Mouse (Mus musculus): Measurements from ENCODE around the gene Plce1. TPM values are rescaled to one million over a fixed set of nuclear protein-coding genes. Genes with fewer than 3 reads are reported as not detected.
"Not testable (repeated sequence)": the region's sequence is repeated elsewhere in the genome, so short reads cannot be mapped to it uniquely, and the experiment has no call there.

Gene Plce1
- total RNA-seq, 2 experiments from 2014 or later: 5.1 to 8.5 TPM

- no peak overlapping the region for H3K27ac ChIP-seq
- H3K4me3 ChIP-seq: no peak overlapping the region
- intact Hi-C loops (cut with DNase I): no loop called here
- no peak for TF ChIP-seq CTCF (IDR thresholded peaks at IDR 0.05)
- no peak for DNase-seq
These were observed 146.3 kb downstream of the Plce1 start for GRCm38 (mm10) chr19:38627075-38627768.

- no peak for DNase-seq
- peak overlapping the region; percentile 48 for H3K27ac ChIP-seq
- intact Hi-C loops (cut with DNase I): no loop called here
These were observed 151.3 kb downstream of the Plce1 start for GRCm38 (mm10) chr19:38632251-38632650.

GRCm38 (mm10) chr19:38633306-38633705 lies 152.4 kb downstream of the Plce1 start:
- intact Hi-C loops (cut with DNase I): no loop called here
- no peak for TF ChIP-seq CTCF (IDR thresholded peaks at IDR 0.05)
- peak overlapping the region; percentile 48 for H3K27ac ChIP-seq
- no peak for DNase-seq
- H3K4me3 ChIP-seq: no peak overlapping the region

More at GRCm38 (mm10) chr19:38632251-38632650, 151.3 kb downstream of the Plce1 start:
- no peak overlapping the region for H3K4me3 ChIP-seq
- TF ChIP-seq CTCF (IDR thresholded peaks at IDR 0.05): no peak

GRCm38 (mm10) chr19:38639050-38639449 lies 158.1 kb downstream of the Plce1 start:
- TF ChIP-seq CTCF (IDR thresholded peaks at IDR 0.05): no peak
- Histone ChIP-seq H3K4me3 (no peak overlapping the region), H3K27ac (no peak overlapping the region)
- intact Hi-C loops (cut with DNase I): no loop called here
- DNase-seq: no peak

GRCm38 (mm10) chr19:38639805-38640204 lies 158.9 kb downstream of the Plce1 start:
- peak; percentile 82 for DNase-seq
- Histone ChIP-seq H3K27ac (peak overlapping the region; percentile 21; the same call in 1 of the 2 replicates), H3K4me3 (no peak overlapping the region)
- TF ChIP-seq CTCF (IDR thresholded peaks at IDR 0.05): no peak
- intact Hi-C loops (cut with DNase I): no loop called here

- DNase-seq; H3K27ac ChIP-seq; H3K4me3 ChIP-seq; intact Hi-C loops (cut with DNase I): not testable (repeated sequence)
- peak; percentile 55 for TF ChIP-seq CTCF (IDR thresholded peaks at IDR 0.05)
These were observed 161.6 kb downstream of the Plce1 start for GRCm38 (mm10) chr19:38642515-38642914.

GRCm38 (mm10) chr19:38644871-38645595 lies 164.1 kb downstream of the Plce1 start:
- no peak overlapping the region for H3K27ac ChIP-seq
- H3K4me3 ChIP-seq: no peak overlapping the region
- intact Hi-C loops (cut with DNase I): no loop called here
- TF ChIP-seq CTCF (IDR thresholded peaks at IDR 0.05): no peak
- no peak for DNase-seq

GRCm38 (mm10) chr19:38657980-38658379 lies 177.1 kb downstream of the Plce1 start:
- no peak for TF ChIP-seq CTCF (IDR thresholded peaks at IDR 0.05)
- Histone ChIP-seq H3K27ac (peak overlapping the region; percentile 24; the same call in 1 of the 2 replicates), H3K4me3 (no peak overlapping the region)
- intact Hi-C loops (cut with DNase I): no loop called here
- DNase-seq: no peak

GRCm38 (mm10) chr19:38665398-38665797 lies 184.5 kb downstream of the Plce1 start:
- no peak for TF ChIP-seq CTCF (IDR thresholded peaks at IDR 0.05)

GRCm38 (mm10) chr19:38672015-38672600 lies 191.2 kb downstream of the Plce1 start:
- intact Hi-C loops (cut with DNase I): no loop called here
- DNase-seq: no peak
- no peak for TF ChIP-seq CTCF (IDR thresholded peaks at IDR 0.05)
- H3K4me3 ChIP-seq: no peak overlapping the region
- H3K27ac ChIP-seq: no peak overlapping the region

More at GRCm38 (mm10) chr19:38665398-38665797, 184.5 kb downstream of the Plce1 start:
- H3K27ac ChIP-seq: no peak overlapping the region
- DNase-seq: no peak
- no peak overlapping the region for H3K4me3 ChIP-seq
- intact Hi-C loops (cut with DNase I): no loop called here

GRCm38 (mm10) chr19:38673936-38674335 lies 193.0 kb downstream of the Plce1 start:
- Histone ChIP-seq H3K4me3 (no peak overlapping the region), H3K27ac (no peak overlapping the region)
- intact Hi-C loops (cut with DNase I): no loop called here
- no peak for DNase-seq
- no peak for TF ChIP-seq CTCF (IDR thresholded peaks at IDR 0.05)

GRCm38 (mm10) chr19:38678655-38679054 lies 197.7 kb downstream of the Plce1 start:
- TF ChIP-seq CTCF (IDR thresholded peaks at IDR 0.05): no peak
- Histone ChIP-seq H3K4me3 (no peak overlapping the region), H3K27ac (peak overlapping the region; percentile 24; the same call in 1 of the 2 replicates)
- intact Hi-C loops (cut with DNase I): no loop called here
- no peak for DNase-seq

- DNase-seq: no peak
- TF ChIP-seq CTCF (IDR thresholded peaks at IDR 0.05): no peak
- intact Hi-C loops (cut with DNase I): no loop called here
- Histone ChIP-seq H3K27ac (no peak overlapping the region), H3K4me3 (no peak overlapping the region)
These were observed 198.6 kb downstream of the Plce1 start for GRCm38 (mm10) chr19:38679520-38679919.

Measured in gastrocnemius, adult 2 months (tissue).